Mouse (Mus musculus) gastrocnemius, postnatal 36 days (tissue): ENCODE results near the gene Adnp. TPM values are rescaled to one million over a fixed set of nuclear protein-coding genes. Genes with fewer than 3 reads are reported as not detected.
"Not testable (repeated sequence)": the region's sequence is repeated elsewhere in the genome, so short reads cannot be mapped to it uniquely, and the experiment has no call there.

ENCODE experiments used
- DNase-seq, 2 experiments: peaks; one replicate each; pipeline ENCODE4 v3.0.0; 2022
- intact Hi-C: fragments of 180-260 bp; cut with DNase I; formaldehyde crosslinking; loops from one replicate; pipeline ENCODE4 v1.15.1; 2025
- microRNA-seq, 2 experiments: library from miRNA; unstranded; fragments of <30 nt; microRNA quantifications; one replicate each; pipeline ENCODE4 v1.2.0; 2021
- total RNA-seq, 2 experiments: library from RNA; stranded (reverse); gene quantifications; 2 replicates each; pipeline ENCODE4 v1.2.3; 2021

Adnp gene
- total RNA-seq, 2 experiments from 2014 or later, result 15.1 to 18.0 TPM

DNA sequence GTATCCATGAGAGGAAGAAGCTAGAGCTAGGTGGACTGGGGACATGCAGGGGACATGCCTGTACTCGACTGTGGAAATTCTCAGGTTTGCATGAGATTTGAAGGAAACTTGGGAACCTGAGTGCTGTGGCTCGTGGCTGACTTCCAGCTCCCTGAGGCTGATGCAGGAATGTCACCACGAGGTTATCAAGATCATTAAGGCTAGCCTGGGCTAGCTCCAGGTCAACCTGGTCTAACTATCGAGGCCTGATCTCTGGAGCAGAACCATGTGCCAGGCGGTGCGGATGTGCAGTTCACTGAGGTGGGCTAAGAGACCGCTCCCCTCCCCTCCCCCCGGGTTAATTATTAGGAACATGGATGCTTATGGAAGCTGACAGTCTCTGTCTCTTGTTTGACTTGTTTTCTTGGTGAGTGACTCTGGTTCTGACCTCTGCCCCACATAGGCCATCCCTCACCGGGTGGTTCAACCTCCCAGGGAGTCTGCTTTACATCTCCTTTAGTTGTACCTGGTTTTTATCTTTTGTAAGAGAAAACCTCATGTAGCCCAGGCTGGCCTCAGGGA is 46.5 kb downstream of the Adnp start:
- DNase-seq, result no peak
- intact Hi-C loops, result no loop called here

DNA sequence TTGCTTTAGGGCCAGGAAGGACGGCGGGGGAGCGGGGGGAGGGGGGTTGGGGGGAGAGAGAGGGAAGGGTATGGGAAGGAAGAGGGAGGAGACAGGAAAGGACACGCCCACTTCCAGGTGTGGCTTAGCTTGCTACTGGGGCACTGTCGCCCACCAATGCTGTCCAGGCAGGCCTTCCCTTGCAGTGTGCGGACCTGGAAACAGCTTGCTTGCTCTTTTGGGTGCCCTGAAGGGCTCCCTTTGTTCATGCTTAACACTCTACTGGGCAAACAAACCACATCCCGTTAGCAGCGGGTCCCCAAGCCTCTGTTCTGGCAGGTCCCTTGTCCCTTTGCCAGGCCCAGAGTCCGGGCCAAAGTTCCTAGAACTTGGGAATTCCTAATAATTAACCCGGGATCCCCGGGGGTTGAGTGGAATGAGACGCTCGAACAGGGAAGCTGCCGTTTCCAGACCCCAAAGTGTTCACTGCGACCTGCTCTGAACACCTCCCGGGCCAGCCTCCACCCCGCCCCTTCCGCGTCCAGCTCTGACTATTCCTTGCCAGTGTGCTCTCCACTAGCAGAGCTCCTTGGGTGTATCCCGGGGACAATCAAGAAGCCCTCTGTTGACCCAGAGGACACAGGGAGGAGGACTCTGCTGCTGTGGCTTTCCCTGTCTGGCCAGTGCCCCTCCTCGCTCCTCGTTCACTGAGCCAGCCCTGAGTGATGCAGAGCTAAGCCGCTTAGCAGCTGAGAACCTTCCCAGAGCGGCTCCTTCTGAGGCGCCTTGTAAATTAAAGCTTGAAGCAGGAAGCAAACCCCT is 47.8 kb downstream of the Adnp start:
- no peak for DNase-seq
- intact Hi-C loops, result loop anchor here (10.0 kb wide), 1 partner anchor 1574 kb away; no protein-coding TSS in a partner anchor

DNA sequence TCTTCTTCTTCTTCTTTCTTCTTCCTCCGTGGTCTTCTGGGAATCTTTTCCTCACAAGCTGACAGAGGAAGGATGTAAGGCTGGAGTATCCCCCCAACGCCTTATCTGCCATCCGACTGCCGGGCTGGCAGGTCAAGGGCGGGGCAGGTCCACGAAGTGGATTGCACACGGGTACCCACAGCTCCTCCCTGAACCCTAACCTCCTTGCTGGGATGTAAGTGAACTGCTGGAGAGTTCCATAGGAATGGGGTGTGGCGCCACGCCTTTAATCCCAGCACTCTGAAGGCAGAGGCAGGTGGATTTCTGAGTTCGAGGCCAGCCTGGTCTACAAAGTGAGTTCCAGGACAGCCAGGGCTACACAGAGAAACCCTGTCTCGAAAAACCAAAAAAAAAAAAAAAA is 48.9 kb downstream of the Adnp start:
- intact Hi-C loops, result loop anchor here (10.0 kb wide), 1 partner anchor 1573 kb away; no protein-coding TSS in a partner anchor
- not testable (repeated sequence) for DNase-seq

DNA sequence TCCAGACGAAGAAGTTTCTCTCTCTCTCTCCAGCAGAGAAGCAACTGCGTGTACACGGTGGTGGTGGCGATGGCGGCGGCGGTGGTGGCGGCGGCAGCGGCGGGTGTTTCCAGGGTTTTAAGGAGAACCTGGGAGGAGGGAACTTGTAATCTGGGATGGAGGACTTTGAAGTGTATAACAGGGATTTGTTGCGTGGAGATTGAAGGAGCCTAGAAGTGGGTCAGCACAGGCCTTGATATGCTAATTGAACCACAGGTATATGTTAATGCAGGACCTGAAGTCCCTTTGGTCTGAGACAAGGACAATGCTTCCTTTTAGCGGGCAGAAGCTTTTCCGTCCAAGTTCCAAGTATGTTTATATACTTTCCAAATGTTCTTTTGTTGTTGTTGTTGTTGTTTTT is 50.6 kb downstream of the Adnp start:
- DNase-seq, result no peak
- intact Hi-C loops, result loop anchor here (10.0 kb wide), 1 partner anchor 1572 kb away; no protein-coding TSS in a partner anchor

DNA sequence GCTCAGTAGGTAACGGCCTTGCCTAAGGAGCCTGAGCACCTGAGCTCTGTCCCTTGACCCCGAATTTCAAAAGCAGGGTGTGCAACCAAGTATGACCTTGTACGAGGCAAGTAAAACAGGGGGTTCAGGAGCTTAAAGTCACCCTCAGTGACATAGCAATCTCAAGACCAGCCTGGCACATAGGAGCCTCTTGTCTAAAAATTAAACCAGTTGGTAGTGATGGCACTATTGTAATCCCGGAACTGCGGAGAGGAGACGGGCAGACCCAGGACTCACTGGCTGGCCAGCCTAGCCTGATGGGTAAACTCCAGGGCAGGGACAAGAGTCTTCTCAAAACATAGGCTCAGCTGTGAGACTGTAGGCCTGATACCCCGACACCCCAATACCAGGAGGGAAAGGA is 51.2 kb downstream of the Adnp start:
- DNase-seq, result no peak
- intact Hi-C loops, result loop anchor here (10.0 kb wide), 1 partner anchor 1571 kb away; no protein-coding TSS in a partner anchor

DNA sequence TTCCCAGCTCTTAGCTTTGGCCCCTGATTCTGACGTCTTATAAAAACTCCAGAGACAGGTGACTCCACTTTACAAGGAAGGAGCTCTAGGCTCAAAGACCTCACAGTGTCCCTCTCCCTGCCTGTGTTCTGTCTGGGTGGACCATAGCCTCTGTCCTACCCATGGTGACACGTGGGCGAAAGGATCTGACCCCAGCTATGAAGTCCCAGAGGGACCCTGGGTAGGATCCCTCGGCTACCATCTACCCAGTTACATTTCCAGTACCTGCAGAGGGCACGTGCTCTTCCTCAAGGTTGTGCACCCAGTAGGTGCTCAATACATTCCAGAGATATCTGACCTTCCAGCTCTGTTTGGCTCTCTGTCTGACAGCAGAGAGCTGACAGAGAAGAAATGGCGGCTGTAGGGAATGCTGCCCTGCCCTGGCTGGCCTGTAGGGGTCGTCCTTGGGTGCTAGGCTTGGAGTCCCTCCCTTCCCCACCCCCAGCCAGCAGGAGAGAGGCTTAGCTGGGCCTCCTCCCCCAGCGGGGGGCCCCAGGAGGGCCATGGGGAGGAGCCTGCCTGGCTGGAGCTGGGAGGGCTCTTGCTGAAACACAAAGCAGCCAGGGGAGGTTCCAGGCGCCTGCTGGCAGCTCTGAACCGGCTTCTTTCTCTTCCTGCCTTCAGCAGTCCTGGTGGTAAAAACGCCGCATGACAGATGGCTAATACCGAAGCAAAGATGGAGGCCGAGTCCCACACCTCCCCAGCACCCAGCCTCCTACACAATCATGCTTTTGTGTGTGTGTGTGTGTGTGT is 52.6 kb downstream of the Adnp start:
- peak; percentile 56 to 66 for DNase-seq
- intact Hi-C loops, result loop anchor here (10.0 kb wide), 1 partner anchor 1569 kb away; no protein-coding TSS in a partner anchor

DNA sequence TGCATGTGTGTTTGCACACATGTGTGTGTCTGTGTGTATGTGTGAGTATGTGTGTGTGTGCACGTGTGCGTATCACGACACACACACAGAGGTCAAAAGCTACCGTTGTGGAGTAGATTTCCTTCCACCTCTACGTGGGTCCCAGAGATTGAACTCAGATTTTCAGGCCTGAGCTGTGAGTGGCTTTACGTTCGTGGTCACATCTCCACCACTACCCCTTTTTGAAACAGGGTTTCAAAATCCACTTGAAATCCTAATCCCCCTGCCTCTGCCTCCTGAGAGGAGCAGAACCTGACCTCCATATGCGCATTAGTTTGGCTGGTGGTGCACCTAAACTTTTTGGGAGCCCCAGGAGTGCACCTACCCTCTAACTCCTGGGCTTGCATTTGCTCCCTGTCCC is 57.7 kb downstream of the Adnp start:
- no peak for DNase-seq
- intact Hi-C loops, result no loop called here

DNA sequence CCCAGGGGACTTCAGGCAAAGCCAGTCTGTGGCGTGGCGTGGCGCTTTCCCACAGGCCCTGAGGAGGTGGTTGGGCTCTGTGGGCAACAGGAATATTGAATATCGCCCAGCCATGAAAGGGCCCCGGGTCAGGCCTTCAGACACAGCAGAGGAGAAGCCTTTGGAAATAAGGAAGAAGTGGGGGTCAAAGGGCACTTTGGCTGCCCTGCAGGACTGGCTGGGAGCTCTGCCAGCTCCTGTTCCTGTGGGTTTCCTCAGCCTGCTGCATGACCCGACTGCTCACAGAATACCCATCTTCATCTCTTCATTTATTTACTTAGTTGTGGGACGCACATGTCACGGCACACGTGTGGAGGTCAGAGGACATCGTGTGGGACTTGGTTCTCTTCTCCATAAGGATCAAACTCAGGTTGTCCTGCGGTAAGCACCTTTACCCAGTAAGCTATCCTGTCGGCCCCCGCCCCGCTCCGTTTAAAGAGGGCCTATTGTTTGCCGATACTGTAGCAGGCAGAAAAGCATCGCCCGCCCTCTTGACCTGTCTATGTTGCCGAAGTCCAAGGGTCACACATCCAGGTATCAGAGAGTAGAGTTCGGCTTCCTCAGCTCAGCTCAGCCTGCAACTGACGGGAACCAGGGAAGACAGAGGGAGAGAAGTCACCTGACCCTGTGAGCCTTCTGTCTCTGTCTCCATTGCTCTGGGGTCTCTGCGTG is 59.0 kb downstream of the Adnp start:
- DNase-seq, result no peak

DNA sequence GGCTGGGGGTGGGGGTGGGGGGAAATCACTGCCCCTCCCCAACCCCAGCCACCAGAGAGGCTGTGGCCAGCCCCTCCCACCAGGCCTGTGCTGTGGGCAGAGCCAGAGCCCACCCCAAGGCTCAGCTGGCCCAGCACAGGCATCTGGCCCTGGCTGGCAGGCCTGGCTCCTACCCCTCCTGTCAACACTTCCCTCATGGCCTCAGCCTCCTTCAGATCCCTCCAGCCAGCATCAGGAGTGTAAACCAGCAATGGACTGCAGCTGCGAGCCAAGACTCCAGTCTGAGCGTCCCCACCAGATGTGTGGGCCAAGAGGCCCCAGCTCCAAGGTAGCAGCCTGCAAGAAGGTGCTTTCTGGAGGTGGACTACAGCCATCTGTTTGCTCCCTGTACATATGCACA is 61.5 kb downstream of the Adnp start:
- DNase-seq, result no peak
- intact Hi-C loops, result no loop called here

More for the DNA sequence above, 59.0 kb downstream of the Adnp start:
- intact Hi-C loops, result no loop called here

DNA sequence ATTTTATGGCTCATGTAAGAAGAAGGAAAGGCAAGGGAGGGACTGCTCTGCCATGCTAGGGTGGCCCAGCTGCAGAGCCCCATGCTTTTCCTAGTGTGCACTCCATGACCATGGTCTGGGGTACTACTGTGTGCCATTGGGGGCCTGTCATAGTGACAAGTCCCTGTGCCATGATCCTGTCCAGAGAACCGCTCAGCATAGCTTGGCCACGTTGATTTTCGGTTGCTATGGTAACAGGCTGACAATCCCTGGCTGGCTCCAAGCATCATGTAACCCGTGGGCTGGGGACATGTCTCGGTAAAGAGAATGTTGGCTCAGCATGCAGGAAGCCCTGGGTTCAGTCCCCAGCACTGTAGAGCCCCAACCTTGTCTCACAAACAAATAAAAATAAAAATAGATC is 63.1 kb downstream of the Adnp start:
- intact Hi-C loops, result no loop called here
- DNase-seq, result no peak

DNA sequence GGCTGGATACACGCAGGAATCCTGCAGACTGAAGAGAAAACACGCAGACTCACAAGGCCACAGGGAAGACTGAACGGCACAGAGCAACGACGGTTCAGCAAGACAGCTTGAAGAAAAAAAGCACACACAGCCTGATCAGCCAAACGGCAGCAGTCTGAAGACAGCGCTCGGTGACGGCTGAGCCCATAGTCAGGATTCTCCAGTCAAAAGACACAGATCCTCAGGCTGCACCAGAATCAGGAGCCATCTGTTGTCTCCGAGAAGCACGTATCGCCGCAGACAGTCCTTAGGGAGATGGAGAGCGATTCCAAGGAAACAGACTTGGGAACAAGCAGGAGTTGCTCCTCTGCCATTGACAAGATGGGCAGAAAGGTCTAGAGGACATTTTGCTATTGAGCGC is 69.8 kb downstream of the Adnp start:
- no peak for DNase-seq
- intact Hi-C loops, result no loop called here

Small RNAs within 50 kb of the gene (microRNA-seq; reads per million reads assigned to microRNA genes)
- 0 reads per million in 2 experiments for gene Gm24561

Other genes with a start within 250 kb of the Adnp start
- gene Ripor3, start 196.5 kb downstream of the Adnp start, total RNA-seq, result under 1 TPM; 0.39 to 0.64 TPM
- under 1 TPM; 0.69 to 0.91 TPM for gene Pard6b, start 126.1 kb downstream of the Adnp start, total RNA-seq
- gene Gm20716, start 23.3 kb upstream of the Adnp start, total RNA-seq, result 10 to 100 TPM in 1 of 2 experiments, 1 to 10 TPM in 1; 8.2 to 10.9 TPM
- gene Dpm1, start 23.5 kb upstream of the Adnp start, total RNA-seq, result 10 to 100 TPM; 59.0 to 77.3 TPM
- 1 to 10 TPM; 3.5 to 3.8 TPM for gene Mocs3, start 23.5 kb upstream of the Adnp start, total RNA-seq
- under 1 TPM in 1 of 2 experiments, not detected in 1; 0.10 TPM for gene Kcng1, start 74.6 kb upstream of the Adnp start, total RNA-seq